Mouse (Mus musculus): ENCODE data around the gene Olfr574. TPM values are rescaled to one million over a fixed set of nuclear protein-coding genes. Genes with fewer than 3 reads are reported as not detected.

Gene Olfr574
- polyA plus RNA-seq, 1 experiment from 2014 or later = not detected

- no peak overlapping the region for H3K9ac ChIP-seq (replicated peaks)
- DNase-seq (no peak), ATAC-seq (no peak)
- no peaks in the 10 kb centered on the region for H3K4me1 ChIP-seq (ENCODE audit: insufficient read depth)
- H3K4me2 ChIP-seq (ENCODE audit: low read depth, low read length) = no peak overlapping the region
- no peaks in the 10 kb centered on the region for H3K36me3 ChIP-seq (replicated peaks; ENCODE audit: insufficient read depth, low read length)
- no peaks in the 10 kb centered on the region for H3K27me3 ChIP-seq (ENCODE audit: insufficient read depth, low read length)
- WGBS (ENCODE audit: insufficient replicate concordance) = 30% methylated on average over 1 of the region's 1 CpGs
- H3K27ac ChIP-seq (ENCODE audit: low read depth) = no peak overlapping the region
- H3K4me3 ChIP-seq (ENCODE audit: low read depth, low read length) = no peak overlapping the region
- TF ChIP-seq EP300 (IDR thresholded peaks at IDR 0.05; ENCODE audit: low read depth) (no peak), CTCF (IDR thresholded peaks at IDR 0.05; ENCODE audit: low read depth) (no peak)
- H3K9me3 ChIP-seq (ENCODE audit: low read length) = no peaks in the 10 kb centered on the region
Observed at GRCm38 (mm10) chr7:102974399-102974798, 26.1 kb downstream of the Olfr574 start.

GRCm38 (mm10) chr7:102975843-102976242 lies 27.6 kb downstream of the Olfr574 start, which contains the start of gene Olfr577:
TSS of gene Olfr577 (minus strand) at chr7:102975943.
- DNase-seq (no peak), ATAC-seq (no peak)
- TF ChIP-seq CTCF (IDR thresholded peaks at IDR 0.05; ENCODE audit: low read depth) = no peak
- no peak for TF ChIP-seq EP300 (IDR thresholded peaks at IDR 0.05; ENCODE audit: low read depth)
- Histone ChIP-seq H3K9ac (replicated peaks) (no peak within 1 kb of the TSS), H3K4me2 (ENCODE audit: low read depth, low read length) (no peak within 1 kb of the TSS), H3K36me3 (replicated peaks; ENCODE audit: insufficient read depth, low read length) (no peaks in the 10 kb centered on the region), H3K9me3 (ENCODE audit: low read length) (no peaks in the 10 kb centered on the region), H3K27ac (ENCODE audit: low read depth) (no peak within 1 kb of the TSS), H3K4me1 (ENCODE audit: insufficient read depth) (no peaks in the 10 kb centered on the region), H3K4me3 (ENCODE audit: low read depth, low read length) (no peak within 1 kb of the TSS), H3K27me3 (ENCODE audit: insufficient read depth, low read length) (no peaks in the 10 kb centered on the region)
- 71% methylated on average over 2 of the region's 2 CpGs for WGBS (ENCODE audit: insufficient replicate concordance)

GRCm38 (mm10) chr7:102989224-102989623 lies 41.0 kb downstream of the Olfr574 start, which contains the start of gene Olfr578:
TSS of gene Olfr578 (minus strand) at chr7:102989324.
- WGBS (ENCODE audit: insufficient replicate concordance) = 63% methylated on average over 3 of the region's 3 CpGs
- DNase-seq = no peak
- no peaks in the 10 kb centered on the region for H3K27me3 ChIP-seq (ENCODE audit: insufficient read depth, low read length)
- H3K27ac ChIP-seq (ENCODE audit: low read depth) = no peak within 1 kb of the TSS
- H3K4me3 ChIP-seq (ENCODE audit: low read depth, low read length) = no peak within 1 kb of the TSS
- H3K9me3 ChIP-seq (ENCODE audit: low read length) = no peaks in the 10 kb centered on the region
- H3K9ac ChIP-seq (replicated peaks) = no peak within 1 kb of the TSS
- H3K4me2 ChIP-seq (ENCODE audit: low read depth, low read length) = no peak within 1 kb of the TSS
- H3K4me1 ChIP-seq (ENCODE audit: insufficient read depth) = no peaks in the 10 kb centered on the region
- ATAC-seq = no peak
- no peaks in the 10 kb centered on the region for H3K36me3 ChIP-seq (replicated peaks; ENCODE audit: insufficient read depth, low read length)
- TF ChIP-seq CTCF (IDR thresholded peaks at IDR 0.05; ENCODE audit: low read depth) = no peak
- no peak for TF ChIP-seq EP300 (IDR thresholded peaks at IDR 0.05; ENCODE audit: low read depth)

Other genes starting within 250 kb of the Olfr574 start
- gene Olfr558, start 246.3 kb upstream of the Olfr574 start, polyA plus RNA-seq (2015; fragmentation: Nextera tagmentation; extraction: Ambion mirVana) = 0.04 TPM in 1 of 2 replicates, not detected in the other
- gene Olfr33, start 229.4 kb upstream of the Olfr574 start, polyA plus RNA-seq (2015; fragmentation: Nextera tagmentation; extraction: Ambion mirVana) = not detected in 2 replicates
- gene Olfr559, start 221.0 kb upstream of the Olfr574 start, polyA plus RNA-seq (2015; fragmentation: Nextera tagmentation; extraction: Ambion mirVana) = not detected in 2 replicates
- not detected in 2 replicates for gene Olfr560, start 189.1 kb upstream of the Olfr574 start, polyA plus RNA-seq (2015; fragmentation: Nextera tagmentation; extraction: Ambion mirVana)
- 0.04 TPM in 1 of 2 replicates, not detected in the other for gene Olfr78, start 189.0 kb upstream of the Olfr574 start, polyA plus RNA-seq (2015; fragmentation: Nextera tagmentation; extraction: Ambion mirVana)
- gene Olfr561, start 177.2 kb upstream of the Olfr574 start, polyA plus RNA-seq (2015; fragmentation: Nextera tagmentation; extraction: Ambion mirVana) = not detected in 2 replicates
- gene Olfr564, start 145.0 kb upstream of the Olfr574 start, polyA plus RNA-seq (2015; fragmentation: Nextera tagmentation; extraction: Ambion mirVana) = not detected in 2 replicates
- gene Olfr566, start 89.7 kb upstream of the Olfr574 start, polyA plus RNA-seq (2015; fragmentation: Nextera tagmentation; extraction: Ambion mirVana) = not detected in 2 replicates
- gene Olfr568, start 71.3 kb upstream of the Olfr574 start, polyA plus RNA-seq (2015; fragmentation: Nextera tagmentation; extraction: Ambion mirVana) = not detected in 2 replicates
- not detected in 2 replicates for gene Olfr569, start 57.6 kb upstream of the Olfr574 start, polyA plus RNA-seq (2015; fragmentation: Nextera tagmentation; extraction: Ambion mirVana)
- gene Olfr570, start 53.9 kb upstream of the Olfr574 start, polyA plus RNA-seq (2015; fragmentation: Nextera tagmentation; extraction: Ambion mirVana) = not detected in 2 replicates
- gene Olfr571, start 30.9 kb upstream of the Olfr574 start, polyA plus RNA-seq (2015; fragmentation: Nextera tagmentation; extraction: Ambion mirVana) = not detected in 2 replicates
- gene Olfr572, start 24.1 kb upstream of the Olfr574 start, polyA plus RNA-seq (2015; fragmentation: Nextera tagmentation; extraction: Ambion mirVana) = not detected in 2 replicates
- gene Olfr573-ps1, start 5.9 kb upstream of the Olfr574 start, polyA plus RNA-seq (2015; fragmentation: Nextera tagmentation; extraction: Ambion mirVana) = not detected in 2 replicates
- not detected in 2 replicates for gene Olfr575, start 10.3 kb downstream of the Olfr574 start, polyA plus RNA-seq (2015; fragmentation: Nextera tagmentation; extraction: Ambion mirVana)
- not detected in 2 replicates for gene Olfr576, start 14.2 kb downstream of the Olfr574 start, polyA plus RNA-seq (2015; fragmentation: Nextera tagmentation; extraction: Ambion mirVana)
- gene Olfr577, start 27.5 kb downstream of the Olfr574 start, polyA plus RNA-seq (2015; fragmentation: Nextera tagmentation; extraction: Ambion mirVana) = not detected in 2 replicates
- not detected in 2 replicates for gene Olfr578, start 40.9 kb downstream of the Olfr574 start, polyA plus RNA-seq (2015; fragmentation: Nextera tagmentation; extraction: Ambion mirVana)
- gene Olfr582, start 89.6 kb downstream of the Olfr574 start, polyA plus RNA-seq (2015; fragmentation: Nextera tagmentation; extraction: Ambion mirVana) = not detected in 2 replicates
- not detected in 2 replicates for gene Olfr583, start 102.8 kb downstream of the Olfr574 start, polyA plus RNA-seq (2015; fragmentation: Nextera tagmentation; extraction: Ambion mirVana)
- not detected in 2 replicates for gene Olfr584, start 133.4 kb downstream of the Olfr574 start, polyA plus RNA-seq (2015; fragmentation: Nextera tagmentation; extraction: Ambion mirVana)
- not detected in 2 replicates for gene Olfr585, start 149.3 kb downstream of the Olfr574 start, polyA plus RNA-seq (2015; fragmentation: Nextera tagmentation; extraction: Ambion mirVana)
- not detected in 2 replicates for gene Olfr586, start 177.2 kb downstream of the Olfr574 start, polyA plus RNA-seq (2015; fragmentation: Nextera tagmentation; extraction: Ambion mirVana)
- not detected in 2 replicates for gene Olfr588-ps1, start 192.4 kb downstream of the Olfr574 start, polyA plus RNA-seq (2015; fragmentation: Nextera tagmentation; extraction: Ambion mirVana)
- gene Olfr589, start 207.9 kb downstream of the Olfr574 start, polyA plus RNA-seq (2015; fragmentation: Nextera tagmentation; extraction: Ambion mirVana) = not detected in 2 replicates
- gene Olfr591, start 229.9 kb downstream of the Olfr574 start, polyA plus RNA-seq (2015; fragmentation: Nextera tagmentation; extraction: Ambion mirVana) = not detected in 2 replicates
- not detected in 2 replicates for gene Olfr592, start 236.3 kb downstream of the Olfr574 start, polyA plus RNA-seq (2015; fragmentation: Nextera tagmentation; extraction: Ambion mirVana)